Mouse (Mus musculus): ENCODE results near the gene Dpp3. TPM values are rescaled to one million over a fixed set of nuclear protein-coding genes. Genes with fewer than 3 reads are reported as not detected.

Dpp3 gene
- 71.4 to 78.7 TPM (median 76.1 TPM) in 4 replicates for total RNA-seq (2023; ENCODE audit: inconsistent age)

GRCm38 (mm10) chr19:4927904-4928531, at the start of gene Dpp3:
Gene Dpp3, minus strand, starts transcription at chr19:4928287.

GRCm38 (mm10) chr19:4961928-4962601, 34.0 kb upstream of the Dpp3 start, which contains the start of gene Mrpl11:
Gene Mrpl11, plus strand, starts transcription at chr19:4962147.

DNA sequence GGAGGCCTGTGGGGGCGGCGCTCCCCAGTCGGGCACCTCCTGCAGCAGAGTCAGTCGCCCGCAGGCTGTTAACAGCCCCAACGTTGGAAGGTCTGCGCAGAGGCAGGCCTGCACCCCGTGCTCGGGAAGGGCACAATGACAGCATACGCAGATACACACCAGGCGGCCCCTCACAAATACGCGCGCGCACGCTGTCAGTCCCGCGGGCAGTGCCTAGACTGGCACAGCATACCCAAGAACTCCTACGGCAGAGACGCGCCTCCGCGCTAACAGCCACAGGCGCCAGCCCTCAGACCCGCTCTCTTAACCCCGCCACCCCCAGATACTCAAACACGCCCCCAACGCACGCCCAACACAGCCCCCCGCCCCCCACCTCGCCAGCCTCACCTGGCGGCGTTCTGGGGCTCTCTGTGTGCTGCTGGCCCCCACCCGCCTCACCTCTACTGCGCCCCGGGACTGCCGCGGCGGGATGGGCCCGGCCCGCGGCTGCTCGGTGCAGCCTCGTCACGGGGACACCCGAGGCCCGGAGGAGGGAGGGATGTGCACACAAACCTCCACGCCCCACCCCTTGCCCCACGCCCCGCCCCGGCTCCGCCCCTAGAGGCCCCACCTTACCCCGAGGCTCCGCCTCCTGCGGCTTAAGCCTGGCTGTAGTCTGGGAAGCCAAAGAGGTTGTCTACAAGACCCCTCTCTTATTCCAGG, 14.6 kb upstream of the Dpp3 start, which contains the start of gene Peli3:
TSS of gene Peli3 (minus strand) at position 577 of the 702 bp plus-strand sequence.

DNA sequence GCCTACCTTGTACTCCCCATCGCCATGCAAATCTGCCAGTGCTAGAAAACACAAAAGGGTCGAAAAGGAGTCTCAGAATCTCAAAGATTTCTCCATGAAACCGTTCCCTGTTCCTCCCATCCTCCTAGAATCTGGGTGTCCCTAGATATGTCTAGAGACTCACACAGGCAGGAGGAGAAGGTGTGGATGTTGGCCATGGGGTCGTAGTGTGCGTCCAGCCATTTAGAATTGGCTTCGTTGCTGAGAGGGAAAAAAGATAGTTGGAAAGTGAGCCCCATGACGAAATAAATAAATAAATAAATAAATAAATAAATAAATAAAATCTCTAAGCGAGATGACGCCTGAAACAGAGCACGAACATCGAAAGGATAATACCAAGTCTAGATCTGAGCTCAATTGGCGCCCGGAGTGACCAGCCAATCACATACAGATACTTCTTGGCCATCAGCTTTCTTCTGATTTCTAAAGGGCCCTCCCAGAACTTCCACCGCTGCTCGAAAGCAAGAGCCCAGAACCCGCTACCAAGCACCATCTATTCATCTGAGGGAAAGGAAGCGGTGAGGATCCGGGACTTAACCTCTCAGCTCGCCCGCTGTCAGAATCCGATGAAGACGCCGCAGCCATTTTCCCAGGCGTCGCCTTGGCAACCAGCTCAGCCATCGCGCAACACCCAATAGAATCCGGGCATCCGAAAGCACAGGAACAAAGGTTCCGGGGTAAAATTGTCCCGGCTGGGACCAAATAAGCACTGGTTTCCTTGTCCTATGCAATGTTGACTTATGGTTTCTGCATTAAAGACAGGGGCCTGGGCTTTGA, 21.9 kb downstream of the Dpp3 start, which contains the start of gene Bbs1:
TSS of gene Bbs1 (minus strand) at position 650 of the 816 bp plus-strand sequence.

GRCm38 (mm10) chr19:4878405-4879323, 49.4 kb downstream of the Dpp3 start, which contains the start of gene Zdhhc24:
Gene Zdhhc24, plus strand, starts transcription at chr19:4878668.

DNA sequence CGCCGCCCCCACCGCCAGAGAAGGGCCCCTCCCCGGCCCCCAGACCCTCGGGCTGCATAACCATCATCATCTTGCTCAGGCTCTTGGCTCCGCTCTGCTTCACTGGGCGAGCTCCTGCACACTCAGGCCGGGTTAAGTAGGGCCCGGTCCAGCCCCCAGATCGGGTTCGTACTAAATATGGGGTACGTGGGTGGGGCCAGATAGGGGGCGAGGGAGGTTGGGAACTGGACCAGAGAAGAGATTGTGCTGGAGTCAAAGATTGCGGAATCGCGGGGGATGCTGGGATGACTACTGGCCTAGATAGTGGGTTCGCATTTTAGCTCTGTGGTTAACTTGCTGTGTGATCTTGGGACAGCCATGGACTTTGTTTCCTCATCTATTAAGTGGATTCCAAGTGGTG, 50.3 kb downstream of the Dpp3 start, which contains the start of gene Actn3:
TSS of gene Actn3 (minus strand) at position 125 of the 400 bp plus-strand sequence.

Other genes starting within 250 kb of the Dpp3 start
- gene Gm960, start 229.6 kb downstream of the Dpp3 start, total RNA-seq (2023; ENCODE audit: inconsistent age), result not detected in 4 replicates
- gene Sptbn2, start 217.1 kb downstream of the Dpp3 start, total RNA-seq (2023; ENCODE audit: inconsistent age), result not detected in 4 replicates
- gene Rbm4b, start 171.8 kb downstream of the Dpp3 start, total RNA-seq (2023; ENCODE audit: inconsistent age), result 22.8 to 27.2 TPM (median 23.0 TPM) in 4 replicates
- gene Rbm4, start 134.4 kb downstream of the Dpp3 start, total RNA-seq (2023; ENCODE audit: inconsistent age), result 66.4 to 76.6 TPM (median 70.6 TPM) in 4 replicates
- gene Gm21992, start 116.7 kb downstream of the Dpp3 start, total RNA-seq (2023; ENCODE audit: inconsistent age), result 28.2 to 42.1 TPM (median 30.4 TPM) in 4 replicates
- 68.5 to 90.5 TPM (median 73.1 TPM) in 4 replicates for gene Rbm14, start 116.7 kb downstream of the Dpp3 start, total RNA-seq (2023; ENCODE audit: inconsistent age)
- 22.2 to 26.6 TPM (median 24.0 TPM) in 4 replicates for gene Ccs, start 89.0 kb downstream of the Dpp3 start, total RNA-seq (2023; ENCODE audit: inconsistent age)
- not detected in 4 replicates for gene Ccdc87, start 88.9 kb downstream of the Dpp3 start, total RNA-seq (2023; ENCODE audit: inconsistent age)
- 0.63 to 1.5 TPM (median 1.4 TPM) in 3 of 4 replicates, not detected in the other for gene Ctsf, start 73.2 kb downstream of the Dpp3 start, total RNA-seq (2023; ENCODE audit: inconsistent age)
- not detected in 4 replicates for gene Actn3, start 50.4 kb downstream of the Dpp3 start, total RNA-seq (2023; ENCODE audit: inconsistent age)
- 7.2 to 12.1 TPM (median 9.8 TPM) in 4 replicates for gene Zdhhc24, start 49.6 kb downstream of the Dpp3 start, total RNA-seq (2023; ENCODE audit: inconsistent age)
- gene Bbs1, start 21.7 kb downstream of the Dpp3 start, total RNA-seq (2023; ENCODE audit: inconsistent age), result 2.5 to 5.7 TPM (median 2.9 TPM) in 4 replicates
- gene Peli3, start 14.8 kb upstream of the Dpp3 start, total RNA-seq (2023; ENCODE audit: inconsistent age), result 1.1 to 4.0 TPM (median 1.6 TPM) in 4 replicates
- gene Mrpl11, start 33.9 kb upstream of the Dpp3 start, total RNA-seq (2023; ENCODE audit: inconsistent age), result 31.3 to 42.8 TPM (median 37.5 TPM) in 4 replicates
- 0.22 TPM in 1 of 4 replicates, not detected in the others for gene Npas4, start 62.0 kb upstream of the Dpp3 start, total RNA-seq (2023; ENCODE audit: inconsistent age)
- gene Slc29a2, start 95.6 kb upstream of the Dpp3 start, total RNA-seq (2023; ENCODE audit: inconsistent age), result 2.3 to 4.6 TPM (median 3.6 TPM) in 4 replicates
- 1.0 to 3.7 TPM (median 2.2 TPM) in 4 replicates for gene B4gat1, start 110.5 kb upstream of the Dpp3 start, total RNA-seq (2023; ENCODE audit: inconsistent age)
- 2.1 to 4.3 TPM (median 3.1 TPM) in 4 replicates for gene AC124502.3, start 110.6 kb upstream of the Dpp3 start, total RNA-seq (2023; ENCODE audit: inconsistent age)
- gene Brms1, start 113.1 kb upstream of the Dpp3 start, total RNA-seq (2023; ENCODE audit: inconsistent age), result 59.2 to 67.2 TPM (median 63.0 TPM) in 4 replicates
- gene Rin1, start 122.2 kb upstream of the Dpp3 start, total RNA-seq (2023; ENCODE audit: inconsistent age), result 1.8 to 3.9 TPM (median 3.1 TPM) in 4 replicates
- 0.18 TPM in 1 of 4 replicates, not detected in the others for gene Cd248, start 139.8 kb upstream of the Dpp3 start, total RNA-seq (2023; ENCODE audit: inconsistent age)
- 0.13 to 0.96 TPM in 2 of 4 replicates, not detected in the others for gene Tmem151a, start 157.2 kb upstream of the Dpp3 start, total RNA-seq (2023; ENCODE audit: inconsistent age)
- 30.3 to 38.1 TPM (median 35.5 TPM) in 4 replicates for gene Yif1a, start 160.3 kb upstream of the Dpp3 start, total RNA-seq (2023; ENCODE audit: inconsistent age)
- 0.78 to 1.9 TPM (median 1.5 TPM) in 4 replicates for gene Cnih2, start 170.2 kb upstream of the Dpp3 start, total RNA-seq (2023; ENCODE audit: inconsistent age)
- 101 to 112 TPM (median 105 TPM) in 4 replicates for gene Rab1b, start 178.8 kb upstream of the Dpp3 start, total RNA-seq (2023; ENCODE audit: inconsistent age)
- 34.5 to 38.0 TPM (median 36.7 TPM) in 4 replicates for gene Klc2, start 190.3 kb upstream of the Dpp3 start, total RNA-seq (2023; ENCODE audit: inconsistent age)

All from B cell, adult (primary cell).